Mouse (Mus musculus) c-Kit-positive CD71-positive TER-119-positive erythroid progenitor cells, embryonic 14.5 days (primary cell): ENCODE measurements around the gene Snx29.
"Not testable (repeated sequence)": the region's sequence is repeated elsewhere in the genome, so short reads cannot be mapped to it uniquely, and the experiment has no call there.

Experiments used
- DNase-seq: peaks from one replicate; pipeline ENCODE4 v3.0.0-alpha.2; 2013; ENCODE audit warnings: low spot score

Gene Snx29

DNA sequence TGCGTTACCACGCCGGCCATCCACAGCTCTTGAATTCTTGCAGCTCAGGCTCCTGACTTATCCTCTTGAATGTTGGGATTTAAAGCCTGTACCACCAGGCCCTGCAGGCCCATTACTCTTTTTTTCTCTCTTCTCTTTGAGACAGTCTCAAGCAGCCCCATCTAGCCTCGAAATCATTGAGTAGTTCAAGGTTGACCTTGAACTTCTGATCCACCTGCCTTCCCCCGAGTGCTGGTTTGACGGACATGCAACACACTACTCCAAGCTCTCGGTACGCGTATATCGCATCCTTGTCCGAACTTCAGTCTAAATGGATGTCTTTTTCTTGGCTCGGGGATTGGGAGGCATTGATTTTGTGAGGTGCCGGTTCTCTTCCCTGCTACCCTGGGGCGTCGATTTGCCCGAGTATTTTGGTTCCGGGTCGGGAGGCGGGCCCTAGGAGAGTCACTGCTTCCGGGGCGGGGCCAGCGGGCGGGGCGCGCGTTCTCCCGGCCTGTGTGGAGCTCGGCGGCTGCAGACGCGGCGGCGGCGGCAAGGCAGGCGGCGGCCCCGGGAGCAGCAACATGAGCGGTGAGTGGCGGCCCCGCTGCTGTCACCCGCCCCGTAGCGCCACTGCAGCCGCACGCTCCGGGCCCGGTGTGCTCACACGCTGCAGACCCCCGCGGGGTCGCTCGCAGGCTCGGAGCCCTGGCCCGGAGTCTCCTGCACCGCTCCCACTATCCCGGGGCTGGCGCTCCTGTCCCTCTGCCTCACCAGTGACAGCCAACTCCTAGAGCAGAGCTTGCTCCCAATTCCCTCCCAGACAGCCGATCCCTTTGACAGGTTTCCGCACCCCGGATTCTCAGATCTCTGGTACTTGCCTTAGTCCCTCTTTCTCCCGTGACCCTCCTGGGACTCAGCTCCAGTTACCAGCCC lies at the start of gene Snx29:
Gene Snx29 (plus strand): TSS at position 500 of the 915 bp plus-strand sequence.
- DNase-seq: peak; percentile 94

GRCm38 (mm10) chr16:11276888-11277287 lies 45.8 kb upstream of the Snx29 start:
- no peak for DNase-seq

DNA sequence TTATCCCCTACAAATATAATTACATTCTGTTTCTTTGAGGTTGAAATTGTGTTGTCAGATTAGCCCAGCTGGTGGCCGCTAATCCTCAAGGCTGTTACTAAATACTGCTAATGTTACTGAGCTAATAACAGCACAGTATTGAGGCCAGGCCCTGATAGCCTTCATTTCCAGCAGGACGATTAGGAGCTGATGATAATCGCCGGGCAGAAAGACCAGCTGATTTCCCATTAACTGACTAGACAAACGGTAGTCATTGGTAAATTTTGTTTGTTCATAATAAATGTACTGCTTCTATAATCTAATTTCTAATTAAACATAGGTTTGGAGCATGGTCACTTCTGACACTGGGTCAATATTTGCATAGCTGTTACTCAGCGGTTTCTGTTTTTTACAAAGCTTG lies 43.9 kb upstream of the Snx29 start:
- no peak for DNase-seq

GRCm38 (mm10) chr16:11282655-11283232 lies 40.0 kb upstream of the Snx29 start:
- no peak for DNase-seq

- DNase-seq: no peak
These were observed 37.8 kb upstream of the Snx29 start for GRCm38 (mm10) chr16:11284881-11285280.

- peak; percentile 17 for DNase-seq
These were observed 36.8 kb upstream of the Snx29 start for GRCm38 (mm10) chr16:11285949-11286348.

DNA sequence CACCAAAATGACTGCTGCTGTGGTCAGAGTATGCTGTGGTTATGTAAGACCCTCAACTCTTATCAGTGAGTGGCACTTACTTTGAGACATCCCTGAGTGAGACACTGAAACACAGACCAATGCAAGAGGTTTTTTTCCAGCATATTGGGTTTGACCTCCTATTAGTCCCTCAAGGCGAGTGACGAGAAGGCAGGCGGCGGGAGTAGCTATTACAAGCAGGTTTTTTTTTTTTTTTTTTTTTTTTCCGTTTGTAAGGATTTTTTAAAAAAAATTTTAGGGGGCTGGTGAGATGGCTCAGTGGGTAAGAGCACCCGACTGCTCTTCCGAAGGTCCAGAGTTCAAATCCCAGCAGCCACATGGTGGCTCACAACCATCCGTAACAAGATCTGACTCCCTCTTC lies 33.8 kb upstream of the Snx29 start:
- not testable (repeated sequence) for DNase-seq

- DNase-seq: not testable (repeated sequence)
These were observed 27.1 kb upstream of the Snx29 start for GRCm38 (mm10) chr16:11295583-11295982.

- not testable (repeated sequence) for DNase-seq
These were observed 25.0 kb upstream of the Snx29 start for GRCm38 (mm10) chr16:11297700-11298099.

GRCm38 (mm10) chr16:11303741-11304140 lies 19.0 kb upstream of the Snx29 start:
- no peak for DNase-seq

DNA sequence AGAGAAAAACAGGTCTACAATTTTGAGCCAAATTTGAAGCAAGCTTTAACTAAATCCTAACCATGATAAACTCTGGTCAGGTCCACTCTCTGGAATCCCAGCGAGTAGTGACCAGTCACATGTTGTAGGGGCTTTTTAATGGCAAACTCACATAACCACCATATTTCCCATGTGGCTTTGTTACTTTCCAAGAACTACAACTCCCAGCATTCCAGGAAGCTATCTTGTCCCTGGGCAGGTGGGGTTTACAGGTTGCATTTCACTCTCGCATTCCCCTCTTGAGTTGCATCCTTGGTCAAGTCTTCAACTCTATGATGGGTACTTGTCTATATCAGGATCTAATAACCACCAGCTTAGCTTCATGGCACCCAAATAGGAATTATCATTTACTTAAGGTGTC lies 17.2 kb upstream of the Snx29 start:
- DNase-seq: no peak

- DNase-seq: no peak
These were observed 9.2 kb upstream of the Snx29 start, which contains the start of gene Tnfrsf17 for GRCm38 (mm10) chr16:11313512-11313911. Gene Tnfrsf17 (plus strand): TSS chr16:11313812.

DNA sequence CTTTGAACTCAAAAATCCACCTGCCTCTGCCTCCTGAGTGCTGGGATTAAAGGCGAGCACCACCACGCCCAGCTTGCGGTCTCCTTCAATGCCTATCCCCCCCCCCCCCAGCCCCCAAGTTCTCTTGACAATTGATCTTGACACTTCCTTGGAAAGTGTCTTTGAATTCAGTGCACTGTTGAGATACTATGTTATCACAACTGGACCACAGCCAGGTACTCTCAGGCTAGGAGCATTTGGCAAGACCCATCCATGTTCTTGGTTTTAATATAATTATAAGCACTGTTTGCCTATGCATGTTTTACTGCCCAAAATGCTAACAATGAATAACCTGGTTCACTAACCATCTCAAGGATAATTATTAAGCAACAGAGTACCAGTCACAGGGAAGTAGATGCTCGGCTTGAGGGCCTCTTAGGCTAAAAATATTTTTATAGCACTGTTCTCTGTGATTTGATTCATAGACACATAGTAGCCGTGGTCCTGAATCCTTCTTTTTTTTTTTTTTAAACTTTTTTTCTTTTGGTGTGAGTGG lies 6.9 kb upstream of the Snx29 start:
- no peak for DNase-seq

DNA sequence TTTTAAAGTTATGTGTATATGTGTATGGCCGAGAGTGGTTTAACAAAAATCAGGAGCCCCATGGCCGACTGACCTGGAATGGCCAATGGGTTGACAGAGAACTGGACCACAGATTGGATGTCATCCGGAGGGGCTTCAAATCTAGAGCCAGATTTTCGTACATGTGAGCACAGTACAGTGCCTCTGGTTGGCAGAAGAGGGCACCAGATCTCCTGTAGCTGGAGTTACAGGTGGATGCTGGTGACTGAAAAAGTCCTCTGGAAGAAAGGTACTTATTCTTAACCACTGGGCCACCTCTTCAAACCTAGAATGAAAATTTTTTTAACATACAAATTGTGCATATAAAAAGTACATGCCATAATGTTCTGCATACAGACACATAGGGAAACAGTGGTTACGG lies 6.0 kb upstream of the Snx29 start:
- DNase-seq: no peak

- no peak for DNase-seq
These were observed 5.4 kb upstream of the Snx29 start for GRCm38 (mm10) chr16:11317324-11317723.

GRCm38 (mm10) chr16:11323324-11324051 lies 780 bp downstream of the Snx29 start:
- DNase-seq: peak; percentile 40

GRCm38 (mm10) chr16:11330081-11330800 lies 7.5 kb downstream of the Snx29 start:
- DNase-seq: no peak

DNA sequence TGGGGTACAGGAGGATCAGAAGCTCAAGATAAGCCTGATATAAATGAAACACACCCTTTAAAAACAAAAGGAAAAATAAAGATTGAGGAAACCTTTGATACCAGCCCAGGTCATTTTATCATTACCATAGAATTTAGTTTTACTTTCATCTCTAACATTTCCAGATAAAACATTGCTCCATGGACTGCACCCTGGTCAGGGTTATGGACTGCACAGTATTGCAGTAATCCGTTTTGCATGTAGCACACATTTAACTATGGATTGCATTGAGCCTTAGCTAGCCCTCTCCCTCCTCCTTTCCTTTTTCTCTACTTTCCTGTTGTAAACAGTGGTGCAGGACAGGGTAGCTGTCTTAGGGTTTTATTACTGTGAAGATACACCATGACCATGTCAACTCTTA lies 8.3 kb downstream of the Snx29 start:
- DNase-seq: no peak

- DNase-seq: no peak
These were observed 20.6 kb downstream of the Snx29 start for GRCm38 (mm10) chr16:11343292-11343815.

- no peak for DNase-seq
These were observed 29.2 kb downstream of the Snx29 start for GRCm38 (mm10) chr16:11351903-11352302.

DNA sequence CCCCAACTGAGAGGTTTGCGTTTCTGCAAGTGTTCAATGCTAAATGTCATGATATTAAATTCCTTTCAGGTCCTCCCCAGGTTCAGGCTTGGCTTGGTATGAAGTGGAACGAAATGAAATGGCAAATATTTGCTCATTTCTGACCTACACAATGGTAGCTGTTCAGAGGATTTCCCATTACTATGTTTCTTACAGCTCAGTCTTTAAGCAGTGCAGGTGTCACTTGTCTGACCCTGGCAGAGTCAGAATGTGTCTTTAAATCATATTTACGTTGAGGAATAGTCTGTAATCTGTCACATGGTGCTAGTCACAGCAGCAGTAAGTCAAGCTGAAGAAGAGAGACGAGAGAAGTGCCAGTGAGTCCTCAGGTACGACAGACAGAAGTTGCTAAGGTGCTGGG lies 36.5 kb downstream of the Snx29 start:
- no peak for DNase-seq
